Mouse (Mus musculus) induced T-regulatory cell, adult 2 months (primary cell): Measurements from ENCODE around the gene I0C0044D17Rik.
"Not testable (repeated sequence)": the region's sequence is repeated elsewhere in the genome, so short reads cannot be mapped to it uniquely, and the experiment has no call there.

Experiments
- DNase-seq: peaks from one replicate; pipeline ENCODE4 v3.0.0-alpha.2; 2012; ENCODE audit warnings: low read depth

The I0C0044D17Rik gene

DNA sequence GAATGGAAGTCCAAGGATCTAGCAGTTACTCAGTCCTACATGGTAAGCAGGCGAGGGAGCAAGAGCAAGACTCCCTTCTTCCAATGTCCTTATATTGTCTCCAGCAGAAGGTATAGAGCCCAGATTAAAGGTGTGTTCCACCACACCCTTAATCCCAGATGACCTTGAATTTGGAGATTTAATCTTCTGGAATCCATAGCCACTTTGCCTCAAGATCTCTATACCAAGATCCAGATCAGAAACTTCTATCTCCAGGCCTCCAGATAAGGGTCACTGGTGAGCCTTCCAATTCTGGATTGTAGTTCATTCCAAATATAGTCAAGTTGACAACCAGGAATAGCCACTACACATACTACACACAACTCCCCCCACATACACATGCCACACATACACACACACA is at the start of gene I0C0044D17Rik:
Gene I0C0044D17Rik, minus strand, starts transcription at position 101 of the 400 bp plus-strand sequence.
- DNase-seq: not testable (repeated sequence)

DNA sequence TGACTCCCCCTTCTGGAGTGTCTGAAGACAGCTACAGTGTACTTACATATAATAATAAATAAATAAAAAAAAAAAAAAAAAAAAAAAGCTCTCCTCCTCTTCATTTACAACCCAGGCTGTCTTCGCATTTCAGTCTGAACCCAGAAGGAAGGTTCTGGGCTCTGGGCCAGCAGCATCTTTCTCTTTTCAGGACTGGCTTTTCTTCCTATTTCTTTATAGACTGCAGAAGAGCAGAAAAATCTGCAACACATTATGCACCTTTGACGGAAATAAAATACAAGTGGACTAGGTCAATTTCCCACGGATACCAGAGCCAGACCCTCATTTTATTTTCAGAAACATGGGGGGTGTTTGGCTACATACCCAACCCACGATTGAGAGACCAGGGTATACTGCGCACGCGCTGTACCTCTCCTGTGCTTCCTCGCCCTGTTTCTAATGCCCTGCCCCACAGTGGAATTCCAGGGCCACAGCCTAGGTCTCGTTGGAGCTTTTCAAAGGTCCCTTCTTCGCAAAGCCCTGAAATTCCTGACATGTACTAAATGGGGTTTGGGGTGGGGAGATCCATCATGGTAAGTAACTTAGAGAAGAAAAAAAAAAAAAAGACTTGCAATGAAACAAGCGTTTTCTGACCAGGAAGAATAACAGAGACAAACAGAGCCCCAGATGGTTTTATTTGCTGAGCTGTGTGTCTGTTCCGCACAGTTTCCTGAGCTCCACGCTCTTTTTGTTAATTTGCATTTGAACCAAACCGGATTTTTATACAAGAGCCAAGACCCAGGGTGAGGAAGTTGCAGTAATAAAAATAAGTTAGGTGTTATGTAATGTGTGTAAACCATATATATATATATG is 42.0 kb upstream of the I0C0044D17Rik start:
- DNase-seq: no peak

DNA sequence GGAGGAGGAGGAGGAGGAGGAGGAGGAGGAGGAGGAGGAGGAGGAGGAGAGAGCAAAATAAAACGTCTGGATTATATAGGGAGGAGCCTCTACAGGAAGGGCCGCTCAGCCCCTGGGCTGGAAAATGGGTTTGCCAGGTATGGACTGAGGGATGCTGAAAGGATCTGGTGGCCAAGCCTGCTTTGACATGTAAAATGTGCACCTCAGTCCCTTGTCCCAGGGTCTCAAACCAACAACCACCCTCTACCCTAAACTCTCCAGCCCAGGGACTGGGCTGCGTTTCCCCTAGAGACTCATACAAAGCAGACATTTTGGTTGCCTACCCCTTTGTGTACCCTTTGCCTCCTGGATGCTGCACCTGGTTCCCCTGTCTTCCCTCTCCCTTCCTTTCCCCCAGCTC is 40.9 kb upstream of the I0C0044D17Rik start:
- DNase-seq: no peak

DNA sequence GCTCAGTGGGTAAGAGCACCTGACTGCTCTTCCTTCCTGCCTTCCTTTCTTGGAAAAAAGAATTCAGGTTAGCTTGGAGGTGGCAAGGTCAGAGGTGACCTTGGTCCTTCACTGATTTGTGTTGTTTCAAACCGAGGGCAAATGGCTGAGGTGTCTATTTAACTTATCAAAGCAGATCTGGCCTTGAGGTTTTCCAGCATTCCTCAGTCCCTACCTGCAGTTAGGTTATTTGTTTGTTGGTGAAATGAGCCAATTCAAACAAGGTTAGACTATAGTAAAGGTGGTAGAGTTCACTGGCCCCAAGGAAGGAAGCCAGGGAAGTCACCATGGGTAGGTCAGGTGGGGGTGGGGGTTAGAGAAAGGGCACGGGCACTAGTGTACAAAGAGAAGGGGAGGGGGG is 40.5 kb upstream of the I0C0044D17Rik start:
- no peak for DNase-seq

DNA sequence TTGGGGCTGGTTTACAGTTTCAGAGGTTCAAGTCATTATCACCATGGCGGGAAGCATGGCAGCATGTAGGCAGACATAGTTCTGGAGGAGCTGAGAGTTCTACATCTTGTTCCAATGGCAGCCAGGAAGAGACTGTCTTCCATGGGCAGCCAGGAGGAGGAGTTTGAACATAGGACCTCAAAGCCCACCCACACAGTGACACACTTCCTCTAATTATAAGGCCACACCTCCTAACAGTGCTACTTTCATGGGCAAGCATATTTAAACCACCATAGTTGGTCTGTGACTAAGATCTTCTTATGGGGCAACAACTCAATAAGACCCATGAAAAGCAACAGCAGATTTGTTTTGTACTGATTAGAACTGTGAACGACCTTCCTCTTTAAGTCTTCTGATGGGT is 39.8 kb upstream of the I0C0044D17Rik start:
- DNase-seq: no peak

DNA sequence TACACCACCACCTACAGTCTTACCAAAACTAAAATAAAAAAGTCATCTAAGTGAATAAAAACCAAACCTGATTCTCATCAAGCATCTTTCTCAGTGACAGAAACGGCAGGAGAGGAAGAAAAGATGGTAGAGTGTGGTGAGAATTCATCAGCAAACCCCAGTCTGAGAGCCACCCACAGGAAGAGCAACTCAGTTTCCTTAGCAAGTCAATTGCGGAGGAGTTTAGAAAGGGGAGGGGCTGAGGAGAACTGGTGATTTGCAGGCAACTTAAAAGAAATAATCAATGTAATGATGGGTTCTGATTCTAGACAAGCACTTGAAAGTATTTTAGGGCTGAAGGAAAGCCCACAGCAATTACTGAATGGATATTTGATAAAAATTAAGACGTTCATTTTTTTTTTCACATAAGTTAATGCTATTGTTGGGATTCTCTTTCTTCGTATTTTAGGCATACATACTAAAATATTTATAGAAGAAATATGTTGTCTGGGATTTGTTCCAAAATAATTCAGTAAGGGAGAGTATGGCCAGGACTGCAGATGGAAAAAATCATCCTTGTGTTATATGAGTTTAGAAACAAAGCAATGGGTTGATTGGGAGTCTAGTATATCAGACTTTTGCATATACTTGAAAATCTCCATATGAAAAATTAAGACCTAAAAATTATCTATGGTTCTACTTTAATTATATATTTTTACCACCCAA is 34.7 kb upstream of the I0C0044D17Rik start:
- no peak for DNase-seq

GRCm38 (mm10) chr4:98857037-98857648 is 33.5 kb upstream of the I0C0044D17Rik start:
- no peak for DNase-seq

DNA sequence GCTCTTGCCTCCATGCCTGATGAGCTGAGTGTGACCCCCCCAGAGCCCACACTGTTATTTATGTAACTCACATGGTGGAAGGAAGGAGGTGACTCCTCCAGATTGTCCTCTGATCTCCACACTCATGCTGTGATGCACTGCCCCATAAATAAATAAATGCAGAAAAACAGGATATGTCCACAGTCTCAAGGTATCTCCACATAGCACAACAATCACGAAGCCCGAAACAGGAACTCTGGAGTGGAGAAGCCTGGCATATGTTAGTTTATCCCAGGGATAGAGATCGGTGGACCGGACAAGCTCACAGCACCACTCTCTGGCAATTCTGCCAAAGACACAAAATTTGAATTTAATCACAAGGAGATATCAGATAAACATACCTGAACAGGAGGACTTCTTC is 30.3 kb upstream of the I0C0044D17Rik start:
- DNase-seq: no peak

DNA sequence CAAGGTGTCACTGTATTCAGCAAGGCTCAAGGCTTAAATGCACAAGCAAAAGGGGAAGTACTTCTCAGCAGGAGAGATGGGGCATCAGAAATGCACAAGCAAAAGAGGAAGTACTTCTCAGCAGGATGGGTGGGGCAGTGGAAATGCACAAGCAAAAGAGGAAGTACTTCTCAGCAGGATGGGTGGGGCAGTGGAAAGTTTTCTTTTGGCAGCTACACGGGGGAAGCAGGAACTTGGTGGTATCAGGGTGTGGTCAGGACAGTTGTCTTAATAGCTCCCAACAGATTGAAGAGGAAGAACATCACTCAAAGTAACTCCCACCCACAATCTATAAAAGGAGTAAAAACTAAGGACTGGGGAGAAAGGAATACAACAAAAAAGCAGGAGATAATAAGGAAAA is 26.8 kb upstream of the I0C0044D17Rik start:
- DNase-seq: not testable (repeated sequence)

DNA sequence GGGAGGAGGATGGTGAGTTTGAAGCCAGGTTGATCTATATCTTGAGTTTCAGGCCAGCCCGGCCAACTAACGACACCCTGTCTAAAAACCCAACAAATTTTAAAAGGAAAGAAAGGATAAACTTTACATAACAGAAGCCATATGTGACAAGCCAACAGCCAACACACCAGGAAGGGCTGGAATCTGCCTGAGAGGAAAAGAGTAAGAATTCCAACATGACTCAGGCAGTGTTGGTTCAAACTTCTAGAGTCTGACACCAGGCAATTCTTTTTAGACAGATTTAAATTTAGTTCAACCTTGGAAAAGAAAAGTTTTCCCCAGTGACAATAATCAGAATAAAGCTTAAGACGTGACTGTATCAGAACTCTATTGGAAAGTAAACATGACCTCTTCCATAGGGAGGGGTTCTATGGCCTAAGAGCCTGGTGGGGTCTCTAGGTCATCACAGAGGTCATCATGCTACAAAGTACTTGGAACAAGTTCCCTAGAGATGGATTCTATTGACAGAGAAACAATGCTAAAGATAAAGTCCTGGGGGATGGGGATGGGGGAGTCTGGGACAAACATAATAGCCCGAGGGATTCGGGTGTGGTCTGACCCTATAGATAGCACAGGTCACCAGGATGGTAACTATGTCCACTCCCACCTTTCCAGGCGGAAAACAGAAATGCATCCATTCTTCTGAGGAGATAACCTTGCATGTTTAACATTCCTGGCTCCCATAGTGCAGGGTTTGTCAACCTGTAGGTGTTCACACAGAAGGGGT is 23.7 kb upstream of the I0C0044D17Rik start:
- no peak for DNase-seq

GRCm38 (mm10) chr4:98846396-98846795 is 22.8 kb upstream of the I0C0044D17Rik start:
- no peak for DNase-seq

DNA sequence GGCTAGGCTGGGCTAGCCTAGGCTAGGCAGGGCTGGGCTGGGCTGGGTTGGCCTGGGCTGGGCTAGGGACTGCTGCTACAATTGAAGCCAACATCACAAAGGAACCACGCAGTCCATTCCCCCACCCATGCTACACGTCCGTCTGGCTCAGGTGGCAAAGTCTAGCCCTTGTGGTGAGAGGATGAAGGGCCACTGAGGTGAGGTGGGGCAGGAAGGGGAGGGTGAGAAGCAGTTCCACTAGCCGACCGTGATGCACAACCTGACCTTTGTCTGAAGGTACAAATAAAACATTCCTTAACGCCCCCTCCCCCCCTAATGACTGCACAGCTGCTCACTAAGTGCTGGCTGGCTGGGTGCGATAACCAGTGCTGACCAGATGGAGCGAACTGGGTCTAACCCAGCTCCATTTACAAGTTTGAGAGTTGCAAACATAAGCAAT is 22.1 kb upstream of the I0C0044D17Rik start:
- DNase-seq: no peak

- DNase-seq: no peak
Measured at GRCm38 (mm10) chr4:98845201-98845600, 21.6 kb upstream of the I0C0044D17Rik start.

DNA sequence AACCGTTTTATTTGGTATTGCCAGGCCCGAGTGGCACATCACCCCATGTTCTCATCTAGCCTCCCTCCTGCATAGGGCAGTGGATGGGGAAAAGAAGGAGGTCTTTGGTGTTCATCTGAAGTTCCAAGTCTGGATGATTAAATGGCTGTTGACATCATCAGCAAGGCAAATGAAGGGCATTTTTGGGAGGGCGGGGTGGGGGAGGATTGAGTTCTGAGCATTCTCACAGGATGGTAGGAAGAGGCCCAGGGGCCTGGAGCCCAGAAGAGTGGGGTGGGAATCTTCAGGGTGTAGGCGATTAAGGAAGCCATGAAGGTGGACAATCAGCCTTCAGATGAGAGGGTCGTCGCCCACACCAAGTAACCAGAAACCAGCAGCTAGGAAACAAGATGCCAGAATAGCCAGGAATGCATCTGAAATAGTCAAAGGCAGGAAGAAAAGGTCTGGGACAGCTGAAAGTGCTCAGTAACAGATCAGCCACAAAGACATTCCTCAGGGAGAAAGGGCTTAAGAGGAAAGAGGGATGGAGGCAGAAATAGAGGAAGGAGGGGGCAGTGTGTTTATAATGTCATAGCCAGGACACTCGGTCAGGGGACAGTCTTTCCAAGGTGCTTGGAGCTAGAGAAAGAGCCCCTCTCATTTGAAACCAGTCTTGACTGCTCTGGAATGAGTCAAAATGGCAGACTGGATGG is 20.4 kb upstream of the I0C0044D17Rik start:
- DNase-seq: no peak

GRCm38 (mm10) chr4:98841251-98841650 is 17.6 kb upstream of the I0C0044D17Rik start:
- not testable (repeated sequence) for DNase-seq

DNA sequence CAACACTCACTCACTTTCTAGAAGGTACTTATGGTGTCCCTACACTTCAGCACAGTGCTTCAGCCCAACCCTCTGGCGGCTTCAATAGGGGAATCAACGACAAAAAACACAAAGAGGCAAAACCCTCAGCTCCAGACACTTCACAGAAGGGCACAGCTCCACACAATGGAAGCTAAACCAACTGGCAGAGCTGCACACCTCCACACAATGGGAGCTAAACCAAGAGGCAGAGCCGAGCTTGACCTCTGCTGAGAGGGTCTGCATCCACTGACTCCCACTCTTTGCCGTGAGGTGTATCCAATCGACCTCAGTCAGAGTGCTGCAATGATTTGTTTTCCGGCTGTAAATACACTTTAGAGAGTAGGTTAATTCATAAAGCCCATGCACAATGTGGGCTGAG is 16.9 kb upstream of the I0C0044D17Rik start:
- DNase-seq: no peak

DNA sequence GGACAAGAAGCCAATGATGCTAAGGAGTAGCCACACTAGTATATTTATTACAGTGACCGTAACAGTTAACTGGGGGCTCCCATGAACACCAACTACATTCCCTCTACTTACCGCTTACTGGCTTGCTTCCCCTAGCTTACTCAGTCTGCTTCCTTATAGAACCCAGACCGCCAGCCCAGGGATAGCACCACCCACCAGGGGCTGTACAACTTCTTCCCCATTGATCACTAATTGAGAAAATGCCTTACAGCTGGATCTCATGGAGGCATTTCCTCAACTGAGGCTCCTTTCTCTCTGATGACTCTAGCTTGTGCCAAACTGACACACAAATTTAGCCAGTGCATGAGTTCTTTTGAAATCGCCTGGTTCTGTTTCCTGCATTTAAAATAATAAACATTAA is 15.3 kb upstream of the I0C0044D17Rik start:
- DNase-seq: no peak

GRCm38 (mm10) chr4:98837715-98838505 is 14.3 kb upstream of the I0C0044D17Rik start:
- DNase-seq: no peak

DNA sequence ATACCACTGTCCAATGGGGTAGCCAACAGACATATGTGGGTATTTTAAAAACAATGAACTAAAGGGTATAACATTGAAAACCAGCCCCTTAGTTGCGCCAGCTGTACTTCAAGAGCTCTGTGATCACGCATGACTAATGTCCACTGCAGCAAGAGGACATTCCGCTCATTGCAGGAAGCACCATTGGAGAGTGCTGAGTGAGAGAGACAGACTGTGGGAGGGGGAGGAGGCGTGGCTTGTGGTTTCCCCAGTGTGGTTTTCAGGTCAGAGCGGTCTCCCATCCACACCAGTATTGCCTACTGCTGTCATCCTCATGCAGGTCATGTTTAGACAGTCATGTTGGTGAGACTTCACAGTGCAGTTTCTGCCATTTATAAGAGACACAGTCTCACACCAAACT is 12.9 kb upstream of the I0C0044D17Rik start:
- peak; percentile 3 for DNase-seq

DNA sequence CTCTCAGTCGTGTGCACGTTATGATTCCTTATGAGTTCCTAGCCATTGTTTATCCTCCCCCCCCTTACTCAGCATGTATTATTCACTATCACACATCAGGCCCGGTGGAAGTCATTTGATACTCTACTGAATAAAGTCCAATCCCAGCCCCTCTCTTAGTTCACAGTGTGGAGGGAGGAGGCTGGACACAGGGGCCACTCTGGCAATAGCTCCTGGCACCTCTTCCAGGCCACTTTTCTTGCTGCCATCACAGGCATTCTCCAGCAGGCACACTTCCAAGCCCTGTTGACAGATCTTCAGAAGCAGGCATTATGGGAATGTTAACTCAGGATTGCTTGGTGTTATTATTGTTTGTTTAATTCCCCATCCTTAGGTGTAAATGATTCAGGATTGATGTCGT is 11.1 kb upstream of the I0C0044D17Rik start:
- no peak for DNase-seq

GRCm38 (mm10) chr4:98831726-98832125 is 8.1 kb upstream of the I0C0044D17Rik start:
- DNase-seq: no peak
